Mouse (Mus musculus): Measurements from ENCODE around the gene Ptprg. TPM values are rescaled to one million over a fixed set of nuclear protein-coding genes. Genes with fewer than 3 reads are reported as not detected.

Gene Ptprg
- total and polyA plus RNA-seq, 2 experiments from 2014 or later: 28.5 to 88.7 TPM

- peak; percentile 24 for DNase-seq
- Histone ChIP-seq H3K4me1 (ENCODE audit: insufficient read depth) (no peaks in the 10 kb centered on the region), H3K27me3 (ENCODE audit: insufficient read depth, low read length) (no peaks in the 10 kb centered on the region), H3K36me3 (ENCODE audit: insufficient read depth) (no peaks in the 10 kb centered on the region), H3K4me3 (ENCODE audit: low read depth, low read length) (no peak overlapping the region), H3K9me3 (ENCODE audit: low read length) (no peaks in the 10 kb centered on the region), H3K27ac (ENCODE audit: low read depth, low read length) (no peak overlapping the region), H3K9ac (no peak overlapping the region), H3K4me2 (ENCODE audit: low read depth) (no peak overlapping the region)
- no peak for TF ChIP-seq CTCF (IDR thresholded peaks at IDR 0.05; ENCODE audit: low read depth)
- 55% methylated on average over 7 of the region's 7 CpGs for WGBS
- ATAC-seq: no peak; the same call in 1 of the 2 replicates
These were observed 269.7 kb downstream of the Ptprg start for GRCm38 (mm10) chr14:11822830-11823700.

GRCm38 (mm10) chr14:11823701-11824095 lies 270.4 kb downstream of the Ptprg start:
- peak; percentile 91 for ATAC-seq

GRCm38 (mm10) chr14:11824915-11825314 lies 271.6 kb downstream of the Ptprg start:
- 71% methylated on average over 8 of the region's 8 CpGs for WGBS
- no peaks in the 10 kb centered on the region for H3K4me1 ChIP-seq (ENCODE audit: insufficient read depth)
- no peak for DNase-seq
- no peak overlapping the region for H3K4me2 ChIP-seq (ENCODE audit: low read depth)
- H3K27ac ChIP-seq (ENCODE audit: low read depth, low read length): no peak overlapping the region
- no peaks in the 10 kb centered on the region for H3K36me3 ChIP-seq (ENCODE audit: insufficient read depth)
- H3K9me3 ChIP-seq (ENCODE audit: low read length): no peaks in the 10 kb centered on the region
- no peak overlapping the region for H3K9ac ChIP-seq
- no peak overlapping the region for H3K4me3 ChIP-seq (ENCODE audit: low read depth, low read length)
- no peak for TF ChIP-seq CTCF (IDR thresholded peaks at IDR 0.05; ENCODE audit: low read depth)
- H3K27me3 ChIP-seq (ENCODE audit: insufficient read depth, low read length): no peaks in the 10 kb centered on the region
- ATAC-seq: no peak

More at GRCm38 (mm10) chr14:11823701-11824095, 270.4 kb downstream of the Ptprg start:
- no peak overlapping the region for H3K4me3 ChIP-seq (ENCODE audit: low read depth, low read length)
- H3K27me3 ChIP-seq (ENCODE audit: insufficient read depth, low read length): no peaks in the 10 kb centered on the region
- no peak overlapping the region for H3K9ac ChIP-seq
- no peaks in the 10 kb centered on the region for H3K4me1 ChIP-seq (ENCODE audit: insufficient read depth)
- no peaks in the 10 kb centered on the region for H3K36me3 ChIP-seq (ENCODE audit: insufficient read depth)
- no peak overlapping the region for H3K4me2 ChIP-seq (ENCODE audit: low read depth)
- no peak overlapping the region for H3K27ac ChIP-seq (ENCODE audit: low read depth, low read length)
- no peaks in the 10 kb centered on the region for H3K9me3 ChIP-seq (ENCODE audit: low read length)
- 63% methylated on average over 6 of the region's 6 CpGs for WGBS
- peak; percentile 67 for DNase-seq
- TF ChIP-seq CTCF (IDR thresholded peaks at IDR 0.05; ENCODE audit: low read depth): no peak

- no peak for TF ChIP-seq CTCF (IDR thresholded peaks at IDR 0.05; ENCODE audit: low read depth)
- ATAC-seq: no peak
- DNase-seq: no peak
- H3K4me3 ChIP-seq (ENCODE audit: low read depth, low read length): no peak overlapping the region
- no peaks in the 10 kb centered on the region for H3K9me3 ChIP-seq (ENCODE audit: low read length)
- WGBS: 68% methylated on average over 2 of the region's 2 CpGs
- no peak overlapping the region for H3K9ac ChIP-seq
- no peak overlapping the region for H3K27ac ChIP-seq (ENCODE audit: low read depth, low read length)
- H3K4me1 ChIP-seq (ENCODE audit: insufficient read depth): no peaks in the 10 kb centered on the region
- H3K4me2 ChIP-seq (ENCODE audit: low read depth): no peak overlapping the region
- H3K27me3 ChIP-seq (ENCODE audit: insufficient read depth, low read length): no peaks in the 10 kb centered on the region
- H3K36me3 ChIP-seq (ENCODE audit: insufficient read depth): no peaks in the 10 kb centered on the region
These were observed 272.2 kb downstream of the Ptprg start for GRCm38 (mm10) chr14:11825551-11825950.

GRCm38 (mm10) chr14:11828086-11828485 lies 274.8 kb downstream of the Ptprg start:
- ATAC-seq (no peak), DNase-seq (no peak)
- Histone ChIP-seq H3K27ac (ENCODE audit: low read depth, low read length) (no peak overlapping the region), H3K36me3 (ENCODE audit: insufficient read depth) (no peaks in the 10 kb centered on the region), H3K4me1 (ENCODE audit: insufficient read depth) (no peaks in the 10 kb centered on the region), H3K4me3 (ENCODE audit: low read depth, low read length) (no peak overlapping the region), H3K9ac (no peak overlapping the region), H3K9me3 (ENCODE audit: low read length) (no peaks in the 10 kb centered on the region), H3K4me2 (ENCODE audit: low read depth) (no peak overlapping the region), H3K27me3 (ENCODE audit: insufficient read depth, low read length) (no peaks in the 10 kb centered on the region)
- 72% methylated on average over 4 of the region's 4 CpGs for WGBS
- TF ChIP-seq CTCF (IDR thresholded peaks at IDR 0.05; ENCODE audit: low read depth): no peak

GRCm38 (mm10) chr14:11833678-11834077 lies 280.3 kb downstream of the Ptprg start:
- no peak overlapping the region for H3K4me2 ChIP-seq (ENCODE audit: low read depth)
- ATAC-seq (no peak), DNase-seq (no peak)
- 96% methylated on average over 3 of the region's 3 CpGs for WGBS
- H3K9me3 ChIP-seq (ENCODE audit: low read length): no peaks in the 10 kb centered on the region
- no peaks in the 10 kb centered on the region for H3K36me3 ChIP-seq (ENCODE audit: insufficient read depth)
- TF ChIP-seq CTCF (IDR thresholded peaks at IDR 0.05; ENCODE audit: low read depth): no peak
- H3K27me3 ChIP-seq (ENCODE audit: insufficient read depth, low read length): no peaks in the 10 kb centered on the region
- no peak overlapping the region for H3K9ac ChIP-seq
- no peak overlapping the region for H3K27ac ChIP-seq (ENCODE audit: low read depth, low read length)
- no peak overlapping the region for H3K4me3 ChIP-seq (ENCODE audit: low read depth, low read length)
- H3K4me1 ChIP-seq (ENCODE audit: insufficient read depth): no peaks in the 10 kb centered on the region

GRCm38 (mm10) chr14:11835706-11836445 lies 282.5 kb downstream of the Ptprg start:
- H3K9ac ChIP-seq: no peak overlapping the region
- DNase-seq: no peak
- no peak for TF ChIP-seq CTCF (IDR thresholded peaks at IDR 0.05; ENCODE audit: low read depth)
- no peaks in the 10 kb centered on the region for H3K36me3 ChIP-seq (ENCODE audit: insufficient read depth)
- H3K4me2 ChIP-seq (ENCODE audit: low read depth): no peak overlapping the region
- no peak overlapping the region for H3K4me3 ChIP-seq (ENCODE audit: low read depth, low read length)
- no peak for ATAC-seq
- H3K4me1 ChIP-seq (ENCODE audit: insufficient read depth): no peaks in the 10 kb centered on the region
- H3K27ac ChIP-seq (ENCODE audit: low read depth, low read length): no peak overlapping the region
- WGBS: 75% methylated on average over 12 of the region's 12 CpGs
- H3K9me3 ChIP-seq (ENCODE audit: low read length): no peaks in the 10 kb centered on the region
- H3K27me3 ChIP-seq (ENCODE audit: insufficient read depth, low read length): no peaks in the 10 kb centered on the region
